Mouse (Mus musculus): ENCODE data around the gene 3110040N11Rik. TPM values are rescaled to one million over a fixed set of nuclear protein-coding genes. Genes with fewer than 3 reads are reported as not detected.

Gene 3110040N11Rik
- 10 to 100 TPM; 10.6 to 33.7 TPM for polyA plus RNA-seq (2012; fragmentation: generic; extraction: Trizol)

GRCm38 (mm10) chr7:81789095-81789757 is at the start of gene 3110040N11Rik:
3110040N11Rik (minus strand) TSS chr7:81789478.

GRCm38 (mm10) chr7:81829379-81829894 is 40.2 kb upstream of the 3110040N11Rik start, which contains the start of gene Btbd1:
Btbd1 (minus strand) TSS chr7:81829431.

GRCm38 (mm10) chr7:81762180-81763109 is 26.8 kb downstream of the 3110040N11Rik start, which contains the start of gene Ramac:
Ramac (plus strand) TSS chr7:81762925.

Other genes with a start within 250 kb of the 3110040N11Rik start
- gene Fsd2, start 222.5 kb downstream of the 3110040N11Rik start, polyA plus RNA-seq (2012; fragmentation: generic; extraction: Trizol): under 1 TPM in 1 of 2 experiments, not detected in 1; 0.02 TPM
- gene Whamm, start 218.2 kb downstream of the 3110040N11Rik start, polyA plus RNA-seq (2012; fragmentation: generic; extraction: Trizol): 1 to 10 TPM; 2.1 to 6.8 TPM
- gene Homer2, start 82.0 kb downstream of the 3110040N11Rik start, polyA plus RNA-seq (2012; fragmentation: generic; extraction: Trizol): not detected
- gene Ramac, start 26.6 kb downstream of the 3110040N11Rik start, polyA plus RNA-seq (2012; fragmentation: generic; extraction: Trizol): 10 to 100 TPM in 1 of 2 experiments, 1 to 10 TPM in 1; 3.1 to 13.6 TPM
- 10 to 100 TPM in 1 of 2 experiments, 1 to 10 TPM in 1; 9.3 to 24.4 TPM for gene Btbd1, start 40.0 kb upstream of the 3110040N11Rik start, polyA plus RNA-seq (2012; fragmentation: generic; extraction: Trizol)
- not detected for gene Gm10160, start 66.3 kb upstream of the 3110040N11Rik start, polyA plus RNA-seq (2012; fragmentation: generic; extraction: Trizol)
- under 1 TPM; 0.05 to 0.20 TPM for gene Tm6sf1, start 69.5 kb upstream of the 3110040N11Rik start, polyA plus RNA-seq (2012; fragmentation: generic; extraction: Trizol)
- gene Hdgfl3, start 145.0 kb upstream of the 3110040N11Rik start, polyA plus RNA-seq (2012; fragmentation: generic; extraction: Trizol): 1 to 10 TPM in 1 of 2 experiments, under 1 TPM in 1; 0.76 to 4.0 TPM
- not detected for gene Bnc1, start 202.8 kb upstream of the 3110040N11Rik start, polyA plus RNA-seq (2012; fragmentation: generic; extraction: Trizol)